Comparison of ENCODE assay signal across 16 mouse cellular contexts in the genomic region with DNA sequence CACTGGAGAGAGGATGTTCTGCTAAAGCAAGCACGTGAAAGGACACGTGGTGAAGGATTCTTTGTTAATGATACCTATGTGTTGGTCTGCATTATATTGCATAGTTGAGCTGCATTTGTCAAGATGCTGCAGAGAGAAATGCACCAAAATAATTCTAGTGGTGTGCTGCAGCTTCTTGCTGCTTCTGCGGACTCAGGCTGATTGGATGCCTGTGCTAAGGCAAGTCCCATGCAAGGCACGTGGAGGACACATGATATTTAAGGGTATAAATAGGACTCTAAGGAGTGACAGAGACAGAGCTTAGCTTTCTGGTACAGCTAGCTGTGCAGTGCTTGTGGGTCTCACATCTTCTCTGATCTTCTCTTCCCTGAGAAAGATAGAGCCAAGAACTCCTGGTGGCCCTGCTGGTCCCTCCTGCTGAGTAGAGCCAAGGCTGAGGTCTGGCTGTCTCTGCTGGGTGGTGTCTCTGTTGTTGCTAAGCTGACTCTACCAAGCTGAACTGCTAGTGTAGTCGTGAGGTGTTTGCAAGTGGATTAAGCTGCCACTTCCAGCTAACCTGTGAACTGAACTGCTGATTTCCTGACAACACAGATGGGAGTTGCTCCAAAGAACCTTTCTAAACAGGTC. TPM values are rescaled to one million over a fixed set of nuclear protein-coding genes. Genes with fewer than 3 reads are reported as not detected.
DNase-seq lines count a peak whose midpoint lies in the region; ATAC-seq and TF ChIP-seq lines count a peak whose summit lies in the region.
"Had no signal": no experiment of that assay in that cellular context is flagged by ENCODE, and none has a peak within 500 bp of the region (broad histone marks: within the 10 kb centered on the region; RNA-seq: fewer than 3 reads in every experiment).

No protein-coding gene starts in this region.

- no peaks in the 10 kb centered on the region for H3K27me3 ChIP-seq in heart, embryonic 14.5 days (ENCODE audit: control insufficient read depth, insufficient read depth, low read length)
- no peaks in the 10 kb centered on the region for H3K27me3 ChIP-seq in liver, postnatal 0 days (ENCODE audit: insufficient read depth, low read length)
- H3K27me3 ChIP-seq in liver, embryonic 12.5 days (replicated peaks): peaks cover under 1% of the 10 kb centered on the region; the same call in 1 of the 2 replicates
- H3K27me3 ChIP-seq: hindbrain, embryonic 12.5 days; midbrain, embryonic 13.5 days had no signal

- H3K36me3 ChIP-seq in heart, embryonic 14.5 days (ENCODE audit: control insufficient read depth, insufficient read depth, low read length): peaks cover 5% of the 10 kb centered on the region; the same call in 1 of the 2 replicates
- H3K36me3 ChIP-seq in liver, postnatal 0 days (replicated peaks; ENCODE audit: insufficient read depth, low read length): no peaks in the 10 kb centered on the region
- no peaks in the 10 kb centered on the region for H3K36me3 ChIP-seq in liver, embryonic 12.5 days
- no peaks in the 10 kb centered on the region for H3K36me3 ChIP-seq in macrophage (ENCODE audit: inconsistent target)
- H3K36me3 ChIP-seq: midbrain, embryonic 13.5 days had no signal

- peak overlapping the region; percentile 54 to 78; a peak in 3 of 4 replicates for H3K27ac ChIP-seq in heart, embryonic 14.5 days (replicated peaks in 1 of 2; ENCODE audit: control insufficient read depth in 1 of 2, insufficient read depth in 1 of 2, low read depth in 2 of 2, low read length in 2 of 2)
- H3K27ac ChIP-seq in liver, postnatal 0 days (ENCODE audit: low read depth): no peak overlapping the region
- no peak overlapping the region for H3K27ac ChIP-seq in liver, embryonic 12.5 days
- peak overlapping the region; percentile 66 for H3K27ac ChIP-seq in macrophage
- H3K27ac ChIP-seq: hindbrain, embryonic 12.5 days; kidney, postnatal 0 days; liver, embryonic 14.5 days; midbrain, embryonic 13.5 days had no signal

- no peak for TF ChIP-seq EP300 in liver, postnatal 0 days (IDR thresholded peaks at IDR 0.05; ENCODE audit: low read depth)

- TF ChIP-seq CTCF in liver, postnatal 0 days (IDR thresholded peaks at IDR 0.05; ENCODE audit: low read depth): no peak

- peaks cover 31% of the 10 kb centered on the region; the same call in 1 of the 2 replicates for H3K79me2 ChIP-seq in macrophage (ENCODE audit: inconsistent target)

- H3K4me1 ChIP-seq in heart, embryonic 14.5 days (ENCODE audit: control insufficient read depth in 2 of 2, insufficient read depth in 2 of 2, low read length in 2 of 2): peaks cover 17 to 53% of the 10 kb centered on the region in 2 experiments
- peaks cover 11% of the 10 kb centered on the region; the same call in 1 of the 2 replicates for H3K4me1 ChIP-seq in liver, postnatal 0 days (ENCODE audit: insufficient read depth)
- H3K4me1 ChIP-seq in liver, embryonic 12.5 days: peaks cover 13% of the 10 kb centered on the region; the same call in 1 of the 2 replicates

- H3K9ac ChIP-seq in heart, embryonic 14.5 days (ENCODE audit: low read length): peak overlapping the region; percentile 7; the same call in 1 of the 2 replicates
- H3K9ac ChIP-seq in liver, postnatal 0 days (replicated peaks): no peak overlapping the region
- H3K9ac ChIP-seq in liver, embryonic 12.5 days: no peak overlapping the region
- H3K9ac ChIP-seq: hindbrain, embryonic 12.5 days; liver, embryonic 14.5 days; midbrain, embryonic 13.5 days had no signal

- WGBS in heart, embryonic 14.5 days: 64% methylated on average over 5 of the region's 5 CpGs
- 72% methylated on average over 5 of the region's 5 CpGs for WGBS in liver, postnatal 0 days (ENCODE audit: insufficient replicate concordance)
- 63% methylated on average over 5 of the region's 5 CpGs for WGBS in liver, embryonic 12.5 days (ENCODE audit: insufficient replicate concordance)
- 98% methylated on average over 5 of the region's 5 CpGs for WGBS in macrophage (ENCODE audit: missing documents)

- peak; percentile 82 for DNase-seq in heart, adult 11 months
- no peak for DNase-seq in heart, postnatal 4 days
- DNase-seq in heart, adult 9 months (ENCODE audit: low spot score in 2 of 2): no peak
- DNase-seq in liver, postnatal 0 days: peak; percentile 8
- DNase-seq in cerebellum, adult 8-10 months: no peak
- DNase-seq: adrenal gland, postnatal 14 days; cerebellum, adult 9-10 months; kidney, adult 18-20 months had no signal

- ATAC-seq in heart, embryonic 14.5 days (ENCODE audit: insufficient number of reproducible peaks, insufficient read depth, low FRiP score, low read depth): no peak
- ATAC-seq in liver, postnatal 0 days: no peak
- ATAC-seq in liver, embryonic 12.5 days: no peak
- ATAC-seq: CD4-positive, CD25-positive, alpha-beta regulatory T cell, adult 4 months; midbrain, embryonic 13.5 days had no signal

- H3K4me3 ChIP-seq in heart, embryonic 14.5 days (ENCODE audit: control insufficient read depth in 1 of 2, insufficient read depth in 1 of 2, low read depth in 1 of 2, low read length in 2 of 2): no peak overlapping the region
- H3K4me3 ChIP-seq in liver, postnatal 0 days (ENCODE audit: low read depth, low read length): no peak overlapping the region
- no peak overlapping the region for H3K4me3 ChIP-seq in liver, embryonic 12.5 days
- no peak overlapping the region for H3K4me3 ChIP-seq in macrophage (ENCODE audit: inconsistent target)
- H3K4me3 ChIP-seq: hindbrain, embryonic 12.5 days; midbrain, embryonic 13.5 days had no signal

- no peaks in the 10 kb centered on the region for H3K9me3 ChIP-seq in heart, embryonic 14.5 days (ENCODE audit: control insufficient read depth, low read length)
- no peaks in the 10 kb centered on the region for H3K9me3 ChIP-seq in liver, postnatal 0 days (ENCODE audit: low read length)
- no peaks in the 10 kb centered on the region for H3K9me3 ChIP-seq in liver, embryonic 12.5 days (replicated peaks)
- H3K9me3 ChIP-seq: hindbrain, embryonic 12.5 days had no signal

- 0 out of 2 replicates have a peak overlapping the region, but pooled peaks have one; percentile 13 for H3K4me2 ChIP-seq in heart, embryonic 14.5 days (ENCODE audit: low read length)
- H3K4me2 ChIP-seq in liver, postnatal 0 days (ENCODE audit: low read depth, low read length): no peak overlapping the region
- no peak overlapping the region for H3K4me2 ChIP-seq in liver, embryonic 12.5 days
- H3K4me2 ChIP-seq: hindbrain, embryonic 12.5 days; midbrain, embryonic 13.5 days had no signal

RNA-seq across cellular contexts. Expression of gene Qk, which starts 8.0 kb away (rescaled TPM):
- total RNA-seq in heart, postnatal 4 days (2021): 100 to 1,000 TPM; 588 to 671 TPM
- polyA plus RNA-seq in heart, embryonic 14.5 days (2014; fragmentation: Nextera tagmentation; extraction: Ambion mirVana): 71.8 and 76.2 TPM in 2 replicates
- polyA plus RNA-seq in liver, postnatal 0 days (2015; fragmentation: Nextera tagmentation; extraction: Ambion mirVana): 9.1 and 9.9 TPM in 2 replicates
- polyA plus RNA-seq in liver, embryonic 12.5 days (2016; fragmentation: Nextera tagmentation; extraction: Ambion mirVana): 8.2 and 8.5 TPM in 2 replicates
- total RNA-seq in macrophage (2018; cell fraction: chromatin; rRNA removed): 100 to 1,000 TPM in 24 of 26 experiments, 10 to 100 TPM in 2; 75.0 to 266 (median 162) TPM
- total RNA-seq in macrophage (2018; cell fraction: cytosol; rRNA removed): 100 to 1,000 TPM; 125 to 281 (median 187) TPM
- total RNA-seq in macrophage (2018; cell fraction: nucleus; rRNA removed): 100 to 1,000 TPM; 133 to 383 (median 214) TPM
- polyA plus RNA-seq in macrophage (2018): 115 to 166 TPM (median 122 TPM) in 3 replicates

Comparison
In these comparisons a context has a peak if more than half of its experiments do, and no peak if none do; other contexts are left out.
1. DNase-seq: peak in heart, adult 11 months (single experiment) and liver, postnatal 0 days (single experiment); none in heart, postnatal 4 days (single experiment), heart, adult 9 months (0 of 2) and cerebellum, adult 8-10 months (single experiment).
2. H3K27ac ChIP-seq: peak in heart, embryonic 14.5 days (2 of 2) and macrophage (single experiment); none in liver, postnatal 0 days (single experiment) and liver, embryonic 12.5 days (single experiment).